Mouse (Mus musculus) stomach, embryonic 15.5 days (tissue): ENCODE measurements around the gene Adam17. TPM values are rescaled to one million over a fixed set of nuclear protein-coding genes. Genes with fewer than 3 reads are reported as not detected.

Experiments
- ATAC-seq: fragments of 200-750 bp; cut with Nextera tagmentation; 2 replicates; pipeline ENCODE4 v1.8.0; 2017; ENCODE audit warnings: low read depth, moderate number of reproducible peaks, moderate TSS enrichment; ENCODE audit not compliant: insufficient read depth, low FRiP score
- H3K27ac ChIP-seq: fragments of 300-500 bp; sonication (generic); 2 replicates; pipeline ENCODE4 v1.5.1; 2015; ENCODE audit warnings: mild to moderate bottlenecking, inconsistent platforms
- H3K27me3 ChIP-seq: fragments of 300-500 bp; sonication (generic); replicated peaks from 2 replicates; pipeline ENCODE4 v1.6.1; 2015; ENCODE audit warnings: inconsistent platforms
- H3K36me3 ChIP-seq: fragments of 300-500 bp; sonication (generic); 2 replicates; pipeline ENCODE4 v1.6.1; 2015; ENCODE audit warnings: inconsistent platforms
- H3K4me1 ChIP-seq: fragments of 300-500 bp; sonication (generic); 2 replicates; pipeline ENCODE4 v1.6.1; 2015; ENCODE audit warnings: inconsistent platforms
- H3K4me2 ChIP-seq: fragments of 300-500 bp; sonication (generic); 2 replicates; pipeline ENCODE4 v1.6.1; 2015; ENCODE audit warnings: mild to moderate bottlenecking, inconsistent platforms
- H3K4me3 ChIP-seq: fragments of 300-500 bp; sonication (generic); replicated peaks from 2 replicates; pipeline ENCODE4 v1.5.1; 2015; ENCODE audit warnings: inconsistent platforms
- H3K9ac ChIP-seq: fragments of 300-500 bp; sonication (generic); 2 replicates; pipeline ENCODE4 v1.6.1; 2015; ENCODE audit warnings: inconsistent platforms
- H3K9me3 ChIP-seq: fragments of 300-500 bp; sonication (generic); 2 replicates; pipeline ENCODE4 v1.6.1; 2016; ENCODE audit warnings: inconsistent platforms
- WGBS: fragments of 180-500 bp; shearing (Covaris S2); methylation state at CpG from one replicate; pipeline ENCODE4 v1.1.7; 2015; 5-methylcytosine and 5-hydroxymethylcytosine counted together
- polyA plus RNA-seq: library from polyadenylated mRNA; unstranded; fragments of >200 nt; fragmentation: Nextera tagmentation; extraction: Ambion mirVana; gene quantifications from 2 replicates; pipeline ENCODE4 v1.2.1, GENCODE M21; 2015

Gene Adam17
- polyA plus RNA-seq, 1 experiment from 2014 or later = 37.2 TPM

DNA sequence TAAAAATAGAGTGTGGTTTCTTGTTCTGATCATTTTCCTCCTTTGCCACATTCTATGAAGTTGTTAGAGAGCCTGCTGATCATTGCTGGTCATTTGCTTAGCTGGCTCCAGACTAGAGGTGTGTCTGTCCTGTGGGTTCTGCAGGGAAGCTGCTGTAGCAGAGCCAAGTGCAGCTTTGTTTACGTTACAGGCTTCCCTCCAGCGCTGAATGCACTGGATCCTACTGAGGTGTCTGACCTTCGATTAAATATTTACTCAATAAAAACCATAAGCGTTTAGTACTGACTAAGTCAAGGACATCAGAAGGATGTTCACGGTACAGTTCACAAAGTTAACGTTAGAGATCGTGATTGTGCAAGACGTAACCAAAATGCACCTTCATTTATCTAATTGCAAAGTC, 71.5 kb downstream of the Adam17 start:
- Histone ChIP-seq H3K4me1 (no peaks in the 10 kb centered on the region), H3K4me3 (no peak overlapping the region), H3K27ac (peak overlapping the region; percentile 28; the same call in 1 of the 2 replicates), H3K9ac (no peak overlapping the region), H3K27me3 (no peaks in the 10 kb centered on the region), H3K36me3 (peaks cover 49% of the 10 kb centered on the region), H3K4me2 (no peak overlapping the region), H3K9me3 (no peaks in the 10 kb centered on the region)
- 37% methylated on average over 8 of the region's 8 CpGs for WGBS
- peak; percentile 67; the same call in 1 of the 2 replicates for ATAC-seq

DNA sequence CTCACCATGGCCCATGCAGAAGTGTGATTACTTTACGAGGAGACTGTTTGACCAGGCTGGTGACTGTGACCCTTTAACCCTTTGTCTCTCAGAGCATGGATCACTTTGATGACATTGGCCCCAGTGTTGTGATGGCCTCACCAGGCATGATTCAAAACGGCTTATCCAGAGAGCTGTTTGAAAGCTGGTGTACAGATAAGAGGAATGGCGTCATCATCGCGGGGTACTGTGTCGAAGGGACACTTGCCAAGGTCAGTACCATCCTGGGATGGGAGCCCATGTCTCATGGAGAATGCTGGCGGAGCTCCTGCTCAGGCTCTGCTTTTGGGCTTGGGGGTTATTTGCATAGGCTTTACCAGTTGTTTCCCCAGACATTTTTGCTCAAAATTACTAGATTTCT, 72.1 kb downstream of the Adam17 start:
- ATAC-seq = no peak
- Histone ChIP-seq H3K4me2 (no peak overlapping the region), H3K27ac (no peak overlapping the region), H3K9ac (no peak overlapping the region), H3K9me3 (no peaks in the 10 kb centered on the region), H3K4me3 (no peak overlapping the region), H3K4me1 (no peaks in the 10 kb centered on the region), H3K27me3 (no peaks in the 10 kb centered on the region), H3K36me3 (peaks cover 49% of the 10 kb centered on the region)
- WGBS = 80% methylated on average over 7 of the region's 7 CpGs

GRCm38 (mm10) chr12:21298856-21299255, 74.6 kb downstream of the Adam17 start:
- no peaks in the 10 kb centered on the region for H3K9me3 ChIP-seq
- no peak for ATAC-seq
- peaks cover 54% of the 10 kb centered on the region for H3K36me3 ChIP-seq
- 97% methylated on average over 11 of the region's 11 CpGs for WGBS
- no peaks in the 10 kb centered on the region for H3K27me3 ChIP-seq
- no peaks in the 10 kb centered on the region for H3K4me1 ChIP-seq
- no peak overlapping the region for H3K27ac ChIP-seq
- H3K4me2 ChIP-seq = no peak overlapping the region
- H3K4me3 ChIP-seq = no peak overlapping the region
- no peak overlapping the region for H3K9ac ChIP-seq

DNA sequence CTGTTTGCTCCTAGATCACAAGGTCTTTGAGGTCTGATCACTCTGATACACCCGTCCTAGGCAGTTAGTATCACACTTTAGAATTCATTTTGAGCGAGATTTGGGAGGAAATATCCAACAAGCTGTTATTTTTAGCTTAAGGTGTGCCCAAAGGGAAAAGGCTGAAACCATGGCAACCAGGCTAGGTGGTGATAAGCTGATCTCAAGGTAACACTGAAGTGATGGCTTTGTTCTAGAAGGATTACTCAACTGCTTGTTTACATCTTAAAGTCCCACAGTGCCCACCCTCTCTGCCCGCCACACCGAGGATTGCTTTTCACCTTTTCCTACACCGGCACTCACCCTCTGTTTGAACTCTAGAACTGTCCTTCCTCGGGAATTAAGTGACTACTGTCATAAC, 83.8 kb downstream of the Adam17 start:
- no peak for ATAC-seq
- H3K9ac ChIP-seq = no peak overlapping the region
- H3K4me2 ChIP-seq = no peak overlapping the region
- H3K36me3 ChIP-seq = peaks cover 26% of the 10 kb centered on the region
- peaks cover 9% of the 10 kb centered on the region for H3K4me1 ChIP-seq
- H3K27ac ChIP-seq = no peak overlapping the region
- no peaks in the 10 kb centered on the region for H3K27me3 ChIP-seq
- H3K4me3 ChIP-seq = no peak overlapping the region
- WGBS = 76% methylated on average over 6 of the region's 6 CpGs
- no peaks in the 10 kb centered on the region for H3K9me3 ChIP-seq

GRCm38 (mm10) chr12:21288716-21289395, 84.6 kb downstream of the Adam17 start:
- Histone ChIP-seq H3K27ac (no peak overlapping the region), H3K9ac (no peak overlapping the region), H3K4me2 (no peak overlapping the region), H3K4me3 (no peak overlapping the region), H3K27me3 (no peaks in the 10 kb centered on the region), H3K36me3 (peaks cover 20% of the 10 kb centered on the region), H3K9me3 (no peaks in the 10 kb centered on the region), H3K4me1 (peaks cover 9% of the 10 kb centered on the region)
- ATAC-seq = no peak
- WGBS = 91% methylated on average over 3 of the region's 3 CpGs

GRCm38 (mm10) chr12:21286712-21287650, 86.5 kb downstream of the Adam17 start:
- Histone ChIP-seq H3K27ac (peak overlapping the region; percentile 93), H3K4me3 (peak overlapping the region; percentile 72), H3K4me2 (peak overlapping the region; percentile 62), H3K9ac (peak overlapping the region; percentile 79), H3K27me3 (no peaks in the 10 kb centered on the region), H3K4me1 (peaks cover 9% of the 10 kb centered on the region), H3K36me3 (peaks cover 9% of the 10 kb centered on the region; the same call in 1 of the 2 replicates), H3K9me3 (no peaks in the 10 kb centered on the region)
- WGBS = 27% methylated on average over 18 of the region's 18 CpGs
- no peak for ATAC-seq

DNA sequence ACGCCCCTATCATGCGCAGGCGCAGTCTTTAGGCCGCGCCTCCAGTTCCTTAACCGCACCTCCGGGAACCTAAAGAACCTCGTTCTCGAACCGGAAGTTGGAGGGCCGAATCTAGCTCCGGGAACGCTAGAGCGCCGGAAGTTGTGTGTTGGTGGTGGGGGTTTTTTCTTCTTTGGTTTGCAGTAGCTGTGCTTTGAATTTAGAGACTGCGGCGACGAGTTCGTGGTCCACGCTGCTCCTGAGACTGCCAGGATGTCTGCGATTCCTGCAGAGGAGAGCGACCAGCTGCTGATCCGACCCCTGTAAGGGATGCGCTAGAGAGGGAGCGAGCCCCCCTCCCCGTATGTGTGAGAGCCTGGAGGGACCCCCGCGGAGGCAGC, 87.2 kb downstream of the Adam17 start, which contains the start of gene Itgb1bp1:
Gene Itgb1bp1, minus strand, starts transcription at position 42 of the 380 bp plus-strand sequence.
- under 1% methylated on average over 28 of the region's 28 CpGs for WGBS
- Histone ChIP-seq H3K9ac (peak within 1 kb of the TSS; percentile 79), H3K27me3 (no peaks in the 10 kb centered on the region), H3K36me3 (peaks cover 3% of the 10 kb centered on the region; the same call in 1 of the 2 replicates), H3K4me1 (peaks cover 9% of the 10 kb centered on the region), H3K9me3 (no peaks in the 10 kb centered on the region), H3K4me2 (peak within 1 kb of the TSS; percentile 87), H3K4me3 (peak within 1 kb of the TSS; percentile 72), H3K27ac (peak within 1 kb of the TSS; percentile 93)
- ATAC-seq = peak; percentile 95

DNA sequence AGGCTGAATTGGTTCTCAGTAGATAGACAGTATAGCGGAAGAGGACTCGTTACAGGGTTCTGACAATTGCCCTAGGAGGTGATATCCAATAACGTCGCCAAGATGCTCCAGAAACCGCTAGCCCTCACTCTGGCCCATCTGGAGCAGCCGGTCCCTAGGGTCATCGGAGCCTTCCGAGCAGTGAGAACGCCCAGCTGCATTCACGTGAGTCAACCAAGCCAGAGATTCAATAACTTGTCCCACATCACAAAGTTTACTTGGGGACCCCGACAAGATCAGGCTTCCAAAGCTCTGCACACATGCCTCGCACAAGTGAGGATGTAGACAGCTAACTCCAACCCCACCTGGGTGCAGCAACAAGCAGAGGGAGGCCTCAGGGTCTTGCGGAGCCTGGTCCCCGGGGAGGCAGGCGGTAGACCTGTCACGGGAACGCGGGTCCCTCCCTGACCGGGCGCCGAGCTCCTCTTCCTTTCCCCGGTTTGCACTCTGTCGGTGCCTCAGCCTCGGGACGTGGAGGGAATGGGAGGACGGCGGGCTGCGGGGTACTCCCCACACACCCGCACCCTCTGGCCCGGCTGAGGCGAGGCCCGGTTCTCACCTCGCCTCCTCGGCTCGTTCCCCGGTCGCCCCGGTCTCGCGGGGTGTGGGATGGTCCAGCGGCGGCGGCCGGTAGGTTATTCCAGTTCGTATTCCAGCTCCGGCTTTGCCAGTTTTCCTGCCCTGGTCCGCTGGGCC, 87.8 kb downstream of the Adam17 start:
- H3K36me3 ChIP-seq = no peaks in the 10 kb centered on the region
- H3K9me3 ChIP-seq = no peaks in the 10 kb centered on the region
- H3K4me2 ChIP-seq = peak overlapping the region; percentile 87
- H3K4me1 ChIP-seq = peaks cover 9% of the 10 kb centered on the region
- H3K4me3 ChIP-seq = peak overlapping the region; percentile 72
- no peaks in the 10 kb centered on the region for H3K27me3 ChIP-seq
- H3K27ac ChIP-seq = peak overlapping the region; percentile 93
- WGBS = under 1% methylated on average over 47 of the region's 47 CpGs
- ATAC-seq = peak; percentile 83
- peak overlapping the region; percentile 73 for H3K9ac ChIP-seq

GRCm38 (mm10) chr12:21284761-21285441, 88.5 kb downstream of the Adam17 start, which contains the start of gene Cpsf3:
TSS of gene Cpsf3 (plus strand) at chr12:21285391.
- Histone ChIP-seq H3K27me3 (no peaks in the 10 kb centered on the region), H3K9ac (peak within 1 kb of the TSS; percentile 79), H3K4me2 (peak within 1 kb of the TSS; percentile 87), H3K36me3 (no peaks in the 10 kb centered on the region), H3K4me1 (peaks cover 9% of the 10 kb centered on the region), H3K9me3 (no peaks in the 10 kb centered on the region), H3K4me3 (peak within 1 kb of the TSS; percentile 72), H3K27ac (peak within 1 kb of the TSS; percentile 93)
- WGBS = 55% methylated on average over 11 of the region's 11 CpGs
- no peak for ATAC-seq

DNA sequence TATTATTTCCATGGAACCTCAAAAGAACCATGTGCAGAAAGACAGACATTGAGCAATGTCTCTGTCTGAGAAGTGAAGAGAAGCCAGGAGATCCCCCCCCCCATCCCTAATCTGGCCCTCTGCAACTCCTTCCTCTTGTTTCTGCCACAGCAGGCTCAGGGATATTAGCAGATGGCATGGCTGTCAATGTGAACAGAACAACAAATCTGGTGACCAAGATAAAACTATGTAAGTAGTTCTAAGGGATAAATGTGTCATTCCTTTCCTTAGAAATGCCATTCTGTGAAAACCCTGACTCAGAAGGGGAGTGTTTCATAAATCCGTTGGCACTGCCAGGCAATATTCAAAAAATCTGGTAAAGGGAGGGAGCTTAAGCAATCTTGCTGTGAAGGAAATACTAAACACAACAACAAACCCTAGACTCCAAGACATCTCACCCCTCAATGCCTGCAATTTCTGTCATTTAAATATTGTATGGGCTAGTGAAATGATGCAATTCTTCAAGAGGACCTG, 96.0 kb downstream of the Adam17 start:
- H3K4me3 ChIP-seq = no peak overlapping the region
- no peaks in the 10 kb centered on the region for H3K4me1 ChIP-seq
- no peak overlapping the region for H3K4me2 ChIP-seq
- H3K9ac ChIP-seq = no peak overlapping the region
- no peaks in the 10 kb centered on the region for H3K36me3 ChIP-seq
- H3K27ac ChIP-seq = no peak overlapping the region
- no peaks in the 10 kb centered on the region for H3K9me3 ChIP-seq
- WGBS = 82% methylated on average over 1 of the region's 1 CpGs
- ATAC-seq = no peak
- H3K27me3 ChIP-seq = no peaks in the 10 kb centered on the region

DNA sequence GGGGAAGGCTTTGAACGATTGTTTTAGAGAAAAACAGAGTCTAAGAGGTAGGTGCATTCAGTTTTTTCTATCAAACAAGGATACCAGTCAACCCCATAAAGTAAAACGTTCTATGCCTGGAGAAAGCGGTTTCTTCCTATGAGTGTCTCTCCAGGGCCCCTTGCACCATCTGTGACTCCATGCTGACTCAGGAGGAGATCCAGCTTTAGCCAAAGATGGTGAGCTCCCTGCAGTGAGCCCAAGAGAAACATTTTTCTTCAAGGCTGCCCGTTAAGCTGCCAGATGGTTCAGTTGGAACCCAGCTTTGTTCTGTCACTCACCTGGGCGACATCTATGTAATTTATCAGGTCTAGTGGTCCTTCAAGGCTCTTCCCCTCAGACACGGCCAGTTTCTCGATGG, 99.0 kb downstream of the Adam17 start:
- ATAC-seq = no peak
- WGBS = 87% methylated on average over 7 of the region's 7 CpGs

More for the DNA sequence above, 99.0 kb downstream of the Adam17 start:
- H3K36me3 ChIP-seq = peaks cover 22% of the 10 kb centered on the region
- H3K9ac ChIP-seq = no peak overlapping the region
- no peak overlapping the region for H3K4me2 ChIP-seq
- no peaks in the 10 kb centered on the region for H3K4me1 ChIP-seq
- no peaks in the 10 kb centered on the region for H3K27me3 ChIP-seq
- no peak overlapping the region for H3K27ac ChIP-seq
- H3K4me3 ChIP-seq = no peak overlapping the region
- no peaks in the 10 kb centered on the region for H3K9me3 ChIP-seq
